Mouse (Mus musculus) liver, adult (tissue): ENCODE measurements around the gene Nsun7.

Source experiments
- GATA4 ChIP-seq: IDR thresholded peaks from 2 replicates; pipeline ENCODE4 v1.6.1; 2014; ENCODE audit warnings: mild to moderate bottlenecking, low read length; ENCODE audit not compliant: insufficient replicate concordance

Nsun7 gene

DNA sequence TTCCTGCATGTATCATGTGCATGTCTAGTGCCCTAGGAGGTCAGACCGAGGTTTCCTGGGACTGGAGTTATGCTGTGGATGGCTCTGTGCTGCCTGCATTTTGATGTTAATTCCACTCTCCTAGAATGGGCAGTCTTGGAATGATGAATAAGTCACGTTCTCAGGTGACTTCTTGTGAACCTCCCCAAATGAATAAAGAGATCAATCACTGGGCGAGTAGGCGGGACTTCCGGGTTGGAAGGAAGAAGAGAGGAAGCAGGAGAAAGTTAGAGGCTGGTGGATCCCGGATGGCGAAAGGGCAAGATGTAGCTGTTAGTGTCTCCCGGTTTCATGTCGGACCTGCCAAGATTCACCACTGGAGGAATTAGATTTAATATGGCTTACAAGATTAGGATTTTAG is 82.6 kb downstream of the Nsun7 start:
- no peak for TF ChIP-seq GATA4

- TF ChIP-seq GATA4 = no peak
These were observed 84.5 kb downstream of the Nsun7 start for GRCm38 (mm10) chr5:66344182-66344581.

DNA sequence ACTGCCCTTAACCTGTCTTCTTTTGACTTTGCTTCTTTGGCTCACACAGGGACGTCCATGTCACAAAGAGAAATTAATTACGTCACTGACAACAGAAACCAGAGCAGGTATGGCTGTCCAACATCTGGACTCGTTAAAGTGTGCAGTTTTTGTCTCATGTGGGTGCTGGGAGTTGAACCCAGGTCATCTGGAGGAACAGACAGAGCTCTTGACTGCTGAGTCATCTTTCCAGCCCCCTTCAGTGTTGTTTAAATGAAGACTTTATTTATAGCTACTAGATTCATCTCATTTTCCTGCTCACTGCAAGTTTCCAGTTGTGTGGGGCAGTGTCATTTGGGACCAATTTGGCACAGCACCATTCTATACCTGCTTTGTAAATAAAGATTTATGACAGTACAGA is 85.4 kb downstream of the Nsun7 start:
- TF ChIP-seq GATA4 = no peak

DNA sequence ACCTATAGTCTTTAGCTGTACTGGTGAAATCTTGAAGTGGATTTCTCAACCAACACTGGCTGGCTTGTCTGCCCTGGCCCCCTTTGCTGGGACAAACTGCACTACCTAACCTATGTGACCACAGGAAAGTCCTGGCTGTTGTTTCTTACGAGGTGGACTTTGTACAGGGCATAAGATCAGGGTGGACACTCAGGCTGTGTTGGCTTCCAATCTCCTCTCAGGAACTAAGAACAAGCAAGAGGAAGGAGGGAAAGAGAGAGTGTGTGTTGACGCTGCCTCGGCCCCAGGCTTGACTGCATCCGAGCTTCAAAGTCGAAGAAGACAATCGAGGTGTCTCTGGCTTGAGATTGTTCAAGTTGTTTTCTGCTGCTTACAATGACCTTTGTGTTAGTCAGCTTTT is 87.1 kb downstream of the Nsun7 start:
- TF ChIP-seq GATA4 = no peak
